Mouse (Mus musculus): ENCODE data around the gene Timm17a.
A peak's percentile ranks its signal among the peaks of the same experiment; 100 is the strongest.

Gene Timm17a

GRCm38 (mm10) chr1:135286311-135286710 lies 27.3 kb downstream of the Timm17a start:
- Histone ChIP-seq H3K4me3 (replicated peaks; ENCODE audit: low read length) (no peak overlapping the region), H3K27me3 (ENCODE audit: insufficient read depth, low read length) (peaks cover 21% of the 10 kb centered on the region), H3K9me3 (ENCODE audit: low read length) (no peaks in the 10 kb centered on the region), H3K36me3 (ENCODE audit: insufficient read depth, low read length) (no peaks in the 10 kb centered on the region), H3K4me1 (replicated peaks; ENCODE audit: low read depth, low read length) (peaks cover 21% of the 10 kb centered on the region)
- TF ChIP-seq NANOG (IDR thresholded peaks at IDR 0.05; ENCODE audit: borderline replicate concordance, low read length) = no peak
- no peak for TF ChIP-seq CTCF (conservative IDR thresholded peaks at IDR 0.05; ENCODE audit: low read length)
- no peak for TF ChIP-seq POU5F1 (IDR thresholded peaks at IDR 0.05; ENCODE audit: borderline replicate concordance, low read length)

- Histone ChIP-seq H3K4me3 (replicated peaks; ENCODE audit: low read length) (peak within 1 kb of the TSS; percentile 88), H3K4me1 (replicated peaks; ENCODE audit: low read depth, low read length) (peaks cover 27% of the 10 kb centered on the region), H3K9me3 (ENCODE audit: low read length) (no peaks in the 10 kb centered on the region)
These were observed 29.7 kb downstream of the Timm17a start, which contains the start of gene Rnpep for GRCm38 (mm10) chr1:135283826-135284291. Gene Rnpep, minus strand, starts transcription at chr1:135284084.

GRCm38 (mm10) chr1:135283287-135283825 lies 30.2 kb downstream of the Timm17a start:
- Histone ChIP-seq H3K27me3 (ENCODE audit: insufficient read depth, low read length) (peaks cover 24% of the 10 kb centered on the region), H3K4me1 (replicated peaks; ENCODE audit: low read depth, low read length) (peaks cover 27% of the 10 kb centered on the region), H3K4me3 (replicated peaks; ENCODE audit: low read length) (peak overlapping the region; percentile 88), H3K9me3 (ENCODE audit: low read length) (no peaks in the 10 kb centered on the region), H3K36me3 (ENCODE audit: insufficient read depth, low read length) (peaks cover 5% of the 10 kb centered on the region)
- TF ChIP-seq POU5F1 (IDR thresholded peaks at IDR 0.05; ENCODE audit: borderline replicate concordance, low read length) (no peak), NANOG (IDR thresholded peaks at IDR 0.05; ENCODE audit: borderline replicate concordance, low read length) (no peak), CTCF (conservative IDR thresholded peaks at IDR 0.05; ENCODE audit: low read length) (no peak)

More at GRCm38 (mm10) chr1:135283826-135284291, 29.7 kb downstream of the Timm17a start, which contains the start of gene Rnpep:
- Histone ChIP-seq H3K27me3 (ENCODE audit: insufficient read depth, low read length) (peaks cover 24% of the 10 kb centered on the region), H3K36me3 (ENCODE audit: insufficient read depth, low read length) (peaks cover under 1% of the 10 kb centered on the region; the same call in 1 of the 2 replicates)
- TF ChIP-seq POU5F1 (IDR thresholded peaks at IDR 0.05; ENCODE audit: borderline replicate concordance, low read length) = no peak
- TF ChIP-seq NANOG (IDR thresholded peaks at IDR 0.05; ENCODE audit: borderline replicate concordance, low read length) = no peak
- TF ChIP-seq CTCF (conservative IDR thresholded peaks at IDR 0.05; ENCODE audit: low read length) = no peak

GRCm38 (mm10) chr1:135282536-135283286 lies 30.9 kb downstream of the Timm17a start:
- TF ChIP-seq NANOG (IDR thresholded peaks at IDR 0.05; ENCODE audit: borderline replicate concordance, low read length) (no peak), POU5F1 (IDR thresholded peaks at IDR 0.05; ENCODE audit: borderline replicate concordance, low read length) (no peak), CTCF (conservative IDR thresholded peaks at IDR 0.05; ENCODE audit: low read length) (no peak)
- no peaks in the 10 kb centered on the region for H3K9me3 ChIP-seq (ENCODE audit: low read length)
- H3K27me3 ChIP-seq (ENCODE audit: insufficient read depth, low read length) = peaks cover 24% of the 10 kb centered on the region
- peaks cover 12% of the 10 kb centered on the region for H3K36me3 ChIP-seq (ENCODE audit: insufficient read depth, low read length)
- peak overlapping the region; percentile 88 for H3K4me3 ChIP-seq (replicated peaks; ENCODE audit: low read length)
- peaks cover 27% of the 10 kb centered on the region for H3K4me1 ChIP-seq (replicated peaks; ENCODE audit: low read depth, low read length)

- peak overlapping the region; percentile 88 for H3K4me3 ChIP-seq (replicated peaks; ENCODE audit: low read length)
- peaks cover 19% of the 10 kb centered on the region for H3K36me3 ChIP-seq (ENCODE audit: insufficient read depth, low read length)
- H3K9me3 ChIP-seq (ENCODE audit: low read length) = no peaks in the 10 kb centered on the region
- peaks cover 27% of the 10 kb centered on the region for H3K4me1 ChIP-seq (replicated peaks; ENCODE audit: low read depth, low read length)
- H3K27me3 ChIP-seq (ENCODE audit: insufficient read depth, low read length) = peaks cover 24% of the 10 kb centered on the region
- TF ChIP-seq CTCF (conservative IDR thresholded peaks at IDR 0.05; ENCODE audit: low read length) (no peak), NANOG (IDR thresholded peaks at IDR 0.05; ENCODE audit: borderline replicate concordance, low read length) (no peak), POU5F1 (IDR thresholded peaks at IDR 0.05; ENCODE audit: borderline replicate concordance, low read length) (no peak)
These were observed 31.7 kb downstream of the Timm17a start for GRCm38 (mm10) chr1:135281841-135282240.

GRCm38 (mm10) chr1:135280646-135281045 lies 32.9 kb downstream of the Timm17a start:
- TF ChIP-seq NANOG (IDR thresholded peaks at IDR 0.05; ENCODE audit: borderline replicate concordance, low read length) = no peak
- no peak for TF ChIP-seq CTCF (conservative IDR thresholded peaks at IDR 0.05; ENCODE audit: low read length)
- no peak for TF ChIP-seq POU5F1 (IDR thresholded peaks at IDR 0.05; ENCODE audit: borderline replicate concordance, low read length)
- peaks cover 27% of the 10 kb centered on the region for H3K4me1 ChIP-seq (replicated peaks; ENCODE audit: low read depth, low read length)
- H3K9me3 ChIP-seq (ENCODE audit: low read length) = no peaks in the 10 kb centered on the region
- H3K4me3 ChIP-seq (replicated peaks; ENCODE audit: low read length) = 0 out of 2 replicates have a peak overlapping the region, but pooled peaks have one; percentile 17
- peaks cover 28% of the 10 kb centered on the region for H3K36me3 ChIP-seq (ENCODE audit: insufficient read depth, low read length)
- peaks cover 24% of the 10 kb centered on the region for H3K27me3 ChIP-seq (ENCODE audit: insufficient read depth, low read length)

GRCm38 (mm10) chr1:135271371-135271770 lies 42.2 kb downstream of the Timm17a start:
- H3K27me3 ChIP-seq (ENCODE audit: insufficient read depth, low read length) = no peaks in the 10 kb centered on the region
- TF ChIP-seq NANOG (IDR thresholded peaks at IDR 0.05; ENCODE audit: borderline replicate concordance, low read length) = no peak
- TF ChIP-seq POU5F1 (IDR thresholded peaks at IDR 0.05; ENCODE audit: borderline replicate concordance, low read length) = no peak
- no peak for TF ChIP-seq CTCF (conservative IDR thresholded peaks at IDR 0.05; ENCODE audit: low read length)
- H3K4me1 ChIP-seq (replicated peaks; ENCODE audit: low read depth, low read length) = 0 out of 2 replicates have a peak, but pooled peaks cover 10% of the 10 kb centered on the region
- peaks cover 25% of the 10 kb centered on the region for H3K36me3 ChIP-seq (ENCODE audit: insufficient read depth, low read length)
- H3K4me3 ChIP-seq (replicated peaks; ENCODE audit: low read length) = no peak overlapping the region
- H3K9me3 ChIP-seq (ENCODE audit: low read length) = no peaks in the 10 kb centered on the region

GRCm38 (mm10) chr1:135267663-135268446 lies 45.7 kb downstream of the Timm17a start:
- peaks cover 17% of the 10 kb centered on the region for H3K4me1 ChIP-seq (replicated peaks; ENCODE audit: low read depth, low read length)
- TF ChIP-seq POU5F1 (IDR thresholded peaks at IDR 0.05; ENCODE audit: borderline replicate concordance, low read length) (no peak), CTCF (conservative IDR thresholded peaks at IDR 0.05; ENCODE audit: low read length) (no peak), NANOG (IDR thresholded peaks at IDR 0.05; ENCODE audit: borderline replicate concordance, low read length) (no peak)
- peaks cover 47% of the 10 kb centered on the region for H3K36me3 ChIP-seq (ENCODE audit: insufficient read depth, low read length)
- no peak overlapping the region for H3K4me3 ChIP-seq (replicated peaks; ENCODE audit: low read length)
- no peaks in the 10 kb centered on the region for H3K9me3 ChIP-seq (ENCODE audit: low read length)
- H3K27me3 ChIP-seq (ENCODE audit: insufficient read depth, low read length) = no peaks in the 10 kb centered on the region

Measured in E14TG2a.4 (cell line).